Mouse (Mus musculus): ENCODE results near the gene Phactr2. TPM values are rescaled to one million over a fixed set of nuclear protein-coding genes. Genes with fewer than 3 reads are reported as not detected.
"Not testable (repeated sequence)": the region's sequence is repeated elsewhere in the genome, so short reads cannot be mapped to it uniquely, and the experiment has no call there.

Gene Phactr2
- polyA plus RNA-seq, 1 experiment from 2014 or later: 18.8 TPM

GRCm38 (mm10) chr10:13493978-13494686, 19.9 kb upstream of the Phactr2 start:
- DNase-seq (ENCODE audit: low spot score) (no peak), ATAC-seq (ENCODE audit: insufficient read depth, low FRiP score, low TSS enrichment) (no peak)
- Histone ChIP-seq H3K36me3 (ENCODE audit: control insufficient read depth, insufficient read depth, low read length) (no peaks in the 10 kb centered on the region), H3K27ac (ENCODE audit: low read depth, low read length) (no peak overlapping the region), H3K4me2 (ENCODE audit: low read depth) (no peak overlapping the region), H3K27me3 (ENCODE audit: control insufficient read depth, insufficient read depth, low read length) (no peaks in the 10 kb centered on the region), H3K4me1 (ENCODE audit: control insufficient read depth, insufficient read depth, low read length) (no peaks in the 10 kb centered on the region), H3K9me3 (ENCODE audit: control insufficient read depth, low read length) (no peaks in the 10 kb centered on the region), H3K9ac (ENCODE audit: low read length) (no peak overlapping the region), H3K4me3 (ENCODE audit: low read depth, low read length) (no peak overlapping the region)
- WGBS: 89% methylated on average over 9 of the region's 9 CpGs

GRCm38 (mm10) chr10:13489671-13490070, 15.5 kb upstream of the Phactr2 start:
- Histone ChIP-seq H3K4me1 (ENCODE audit: control insufficient read depth, insufficient read depth, low read length) (no peaks in the 10 kb centered on the region), H3K27ac (ENCODE audit: low read depth, low read length) (no peak overlapping the region), H3K36me3 (ENCODE audit: control insufficient read depth, insufficient read depth, low read length) (no peaks in the 10 kb centered on the region), H3K4me2 (ENCODE audit: low read depth) (no peak overlapping the region), H3K9me3 (ENCODE audit: control insufficient read depth, low read length) (no peaks in the 10 kb centered on the region), H3K4me3 (ENCODE audit: low read depth, low read length) (no peak overlapping the region), H3K9ac (ENCODE audit: low read length) (no peak overlapping the region), H3K27me3 (ENCODE audit: control insufficient read depth, insufficient read depth, low read length) (no peaks in the 10 kb centered on the region)
- ATAC-seq (ENCODE audit: insufficient read depth, low FRiP score, low TSS enrichment) (no peak), DNase-seq (ENCODE audit: low spot score) (no peak)
- WGBS: 88% methylated on average over 6 of the region's 6 CpGs

GRCm38 (mm10) chr10:13485958-13486357, 11.7 kb upstream of the Phactr2 start:
- H3K4me2 ChIP-seq (ENCODE audit: low read depth): no peak overlapping the region
- H3K9ac ChIP-seq (ENCODE audit: low read length): no peak overlapping the region
- no peaks in the 10 kb centered on the region for H3K4me1 ChIP-seq (ENCODE audit: control insufficient read depth, insufficient read depth, low read length)
- DNase-seq (ENCODE audit: low spot score) (no peak), ATAC-seq (ENCODE audit: insufficient read depth, low FRiP score, low TSS enrichment) (no peak)
- no peak overlapping the region for H3K4me3 ChIP-seq (ENCODE audit: low read depth, low read length)
- WGBS: 72% methylated on average over 4 of the region's 4 CpGs
- no peaks in the 10 kb centered on the region for H3K36me3 ChIP-seq (ENCODE audit: control insufficient read depth, insufficient read depth, low read length)
- no peak overlapping the region for H3K27ac ChIP-seq (ENCODE audit: low read depth, low read length)
- H3K9me3 ChIP-seq (ENCODE audit: control insufficient read depth, low read length): no peaks in the 10 kb centered on the region
- H3K27me3 ChIP-seq (ENCODE audit: control insufficient read depth, insufficient read depth, low read length): no peaks in the 10 kb centered on the region

GRCm38 (mm10) chr10:13479341-13479740, 5.1 kb upstream of the Phactr2 start:
- H3K4me2 ChIP-seq (ENCODE audit: low read depth): no peak overlapping the region
- H3K36me3 ChIP-seq (ENCODE audit: control insufficient read depth, insufficient read depth, low read length): no peaks in the 10 kb centered on the region
- no peak overlapping the region for H3K4me3 ChIP-seq (ENCODE audit: low read depth, low read length)
- H3K4me1 ChIP-seq (ENCODE audit: control insufficient read depth, insufficient read depth, low read length): peaks cover 4% of the 10 kb centered on the region
- no peak for DNase-seq (ENCODE audit: low spot score)
- H3K27ac ChIP-seq (ENCODE audit: low read depth, low read length): no peak overlapping the region
- H3K9ac ChIP-seq (ENCODE audit: low read length): no peak overlapping the region
- no peaks in the 10 kb centered on the region for H3K9me3 ChIP-seq (ENCODE audit: control insufficient read depth, low read length)
- ATAC-seq (ENCODE audit: insufficient read depth, low FRiP score, low TSS enrichment): no peak
- H3K27me3 ChIP-seq (ENCODE audit: control insufficient read depth, insufficient read depth, low read length): peaks cover 7% of the 10 kb centered on the region
- WGBS: 88% methylated on average over 6 of the region's 6 CpGs

GRCm38 (mm10) chr10:13475121-13475520, 909 bp upstream of the Phactr2 start:
- WGBS: 30% methylated on average over 7 of the region's 7 CpGs
- no peak overlapping the region for H3K4me3 ChIP-seq (ENCODE audit: low read depth, low read length)
- ATAC-seq (ENCODE audit: insufficient read depth, low FRiP score, low TSS enrichment): no peak

GRCm38 (mm10) chr10:13474568-13474955, 350 bp upstream of the Phactr2 start:
- Histone ChIP-seq H3K27ac (ENCODE audit: low read depth, low read length) (no peak overlapping the region), H3K9ac (ENCODE audit: low read length) (peak overlapping the region; percentile 76), H3K4me3 (ENCODE audit: low read depth, low read length) (peak overlapping the region; percentile 65), H3K36me3 (ENCODE audit: control insufficient read depth, insufficient read depth, low read length) (no peaks in the 10 kb centered on the region), H3K4me1 (ENCODE audit: control insufficient read depth, insufficient read depth, low read length) (peaks cover 4% of the 10 kb centered on the region), H3K27me3 (ENCODE audit: control insufficient read depth, insufficient read depth, low read length) (peaks cover 15% of the 10 kb centered on the region), H3K4me2 (ENCODE audit: low read depth) (peak overlapping the region; percentile 99), H3K9me3 (ENCODE audit: control insufficient read depth, low read length) (no peaks in the 10 kb centered on the region)
- peak; percentile 15 for DNase-seq (ENCODE audit: low spot score)
- no peak; the same call in 1 of the 2 replicates for ATAC-seq (ENCODE audit: insufficient read depth, low FRiP score, low TSS enrichment)
- WGBS: 4% methylated on average over 10 of the region's 10 CpGs

More at GRCm38 (mm10) chr10:13475121-13475520, 909 bp upstream of the Phactr2 start:
- H3K4me2 ChIP-seq (ENCODE audit: low read depth): no peak overlapping the region
- H3K9me3 ChIP-seq (ENCODE audit: control insufficient read depth, low read length): no peaks in the 10 kb centered on the region
- H3K4me1 ChIP-seq (ENCODE audit: control insufficient read depth, insufficient read depth, low read length): peaks cover 4% of the 10 kb centered on the region
- H3K36me3 ChIP-seq (ENCODE audit: control insufficient read depth, insufficient read depth, low read length): no peaks in the 10 kb centered on the region
- DNase-seq (ENCODE audit: low spot score): no peak
- H3K9ac ChIP-seq (ENCODE audit: low read length): no peak overlapping the region
- H3K27ac ChIP-seq (ENCODE audit: low read depth, low read length): no peak overlapping the region
- peaks cover 15% of the 10 kb centered on the region for H3K27me3 ChIP-seq (ENCODE audit: control insufficient read depth, insufficient read depth, low read length)

- peaks cover 15% of the 10 kb centered on the region for H3K27me3 ChIP-seq (ENCODE audit: control insufficient read depth, insufficient read depth, low read length)
- ATAC-seq (ENCODE audit: insufficient read depth, low FRiP score, low TSS enrichment) (peak; percentile 25; the same call in 1 of the 2 replicates), DNase-seq (ENCODE audit: low spot score) (peak; percentile 21)
- H3K9me3 ChIP-seq (ENCODE audit: control insufficient read depth, low read length): no peaks in the 10 kb centered on the region
- WGBS: 12% methylated on average over 17 of the region's 17 CpGs
- peak overlapping the region; percentile 65 for H3K4me3 ChIP-seq (ENCODE audit: low read depth, low read length)
- H3K4me1 ChIP-seq (ENCODE audit: control insufficient read depth, insufficient read depth, low read length): peaks cover 4% of the 10 kb centered on the region
- peak overlapping the region; percentile 76 for H3K9ac ChIP-seq (ENCODE audit: low read length)
- H3K36me3 ChIP-seq (ENCODE audit: control insufficient read depth, insufficient read depth, low read length): no peaks in the 10 kb centered on the region
- peak overlapping the region; percentile 99 for H3K4me2 ChIP-seq (ENCODE audit: low read depth)
- H3K27ac ChIP-seq (ENCODE audit: low read depth, low read length): no peak overlapping the region
These were observed 852 bp downstream of the Phactr2 start for GRCm38 (mm10) chr10:13473287-13473832.

GRCm38 (mm10) chr10:13470236-13470635, 4.0 kb downstream of the Phactr2 start:
- ATAC-seq (ENCODE audit: insufficient read depth, low FRiP score, low TSS enrichment) (no peak), DNase-seq (ENCODE audit: low spot score) (no peak)
- Histone ChIP-seq H3K36me3 (ENCODE audit: control insufficient read depth, insufficient read depth, low read length) (no peaks in the 10 kb centered on the region), H3K27ac (ENCODE audit: low read depth, low read length) (no peak overlapping the region), H3K9me3 (ENCODE audit: control insufficient read depth, low read length) (no peaks in the 10 kb centered on the region), H3K4me3 (ENCODE audit: low read depth, low read length) (no peak overlapping the region), H3K9ac (ENCODE audit: low read length) (no peak overlapping the region), H3K27me3 (ENCODE audit: control insufficient read depth, insufficient read depth, low read length) (peaks cover 15% of the 10 kb centered on the region), H3K4me2 (ENCODE audit: low read depth) (no peak overlapping the region), H3K4me1 (ENCODE audit: control insufficient read depth, insufficient read depth, low read length) (peaks cover 4% of the 10 kb centered on the region)
- 84% methylated on average over 3 of the region's 3 CpGs for WGBS

GRCm38 (mm10) chr10:13468025-13468529, 6.1 kb downstream of the Phactr2 start:
- WGBS: 84% methylated on average over 6 of the region's 6 CpGs
- not testable (repeated sequence) for ATAC-seq (ENCODE audit: insufficient read depth, low FRiP score, low TSS enrichment); DNase-seq (ENCODE audit: low spot score)

More at GRCm38 (mm10) chr10:13468025-13468529, 6.1 kb downstream of the Phactr2 start:
- H3K4me1 ChIP-seq (ENCODE audit: control insufficient read depth, insufficient read depth, low read length); H3K9me3 ChIP-seq (ENCODE audit: control insufficient read depth, low read length); H3K36me3 ChIP-seq (ENCODE audit: control insufficient read depth, insufficient read depth, low read length); H3K4me3 ChIP-seq (ENCODE audit: low read depth, low read length); H3K4me2 ChIP-seq (ENCODE audit: low read depth); H3K27ac ChIP-seq (ENCODE audit: low read depth, low read length); H3K27me3 ChIP-seq (ENCODE audit: control insufficient read depth, insufficient read depth, low read length); H3K9ac ChIP-seq (ENCODE audit: low read length): not testable (repeated sequence)
